Mouse (Mus musculus): ENCODE data around the gene Rasl10b.

GRCm38 (mm10) chr11:83417080-83417479 lies 8.1 kb downstream of the Rasl10b start:
- TF ChIP-seq CTCF (conservative IDR thresholded peaks at IDR 0.05; ENCODE audit: low read length) (no peak), NANOG (IDR thresholded peaks at IDR 0.05; ENCODE audit: borderline replicate concordance, low read length) (no peak)

Measured in E14TG2a.4 (cell line).